Mouse (Mus musculus): ENCODE data around the gene Gm10134. TPM values are rescaled to one million over a fixed set of nuclear protein-coding genes. Genes with fewer than 3 reads are reported as not detected.

Gene Gm10134
- total and polyA plus RNA-seq, 3 experiments, result not detected

- Histone ChIP-seq H3K4me1 (ENCODE audit: control insufficient read depth in 1 of 2, insufficient read depth in 2 of 2) (peaks cover 0 to 15% of the 10 kb centered on the region in 2 experiments; a peak in 2 of 4 replicates), H3K4me2 (ENCODE audit: insufficient read depth, low read depth, poor library complexity, severe bottlenecking) (peak within 1 kb of the TSS; percentile 84), H3K79me2 (replicated peaks; ENCODE audit: control insufficient read depth, extremely low read depth, insufficient read depth, poor library complexity, severe bottlenecking) (no peaks in the 10 kb centered on the region), H3K27me3 (replicated peaks) (peaks cover 45% of the 10 kb centered on the region), H3K9ac (ENCODE audit: insufficient read depth, low read depth) (peak within 1 kb of the TSS; percentile 50), H3K4me3 (replicated peaks in 1 of 3; ENCODE audit: low read depth in 2 of 3, low read length in 2 of 3, poor library complexity in 1 of 3) (peak within 1 kb of the TSS; percentile 37 to 60 (median 53)), H3K27ac (ENCODE audit: insufficient read depth, low read depth) (no peak within 1 kb of the TSS), H3K36me3 (replicated peaks in 1 of 2; ENCODE audit: control insufficient read depth in 1 of 2, insufficient read depth in 1 of 2, low read length in 1 of 2) (no peaks in the 10 kb centered on the region), H3K9me3 (replicated peaks; ENCODE audit: low read length) (peaks cover 4% of the 10 kb centered on the region)
- TF ChIP-seq TCF12 (IDR thresholded peaks at IDR 0.05; ENCODE audit: low read depth, low read length), result no peak
- TF ChIP-seq ZC3H11A (IDR thresholded peaks at IDR 0.05; ENCODE audit: low read depth, low read length), result no peak
- TF ChIP-seq RCOR1 (conservative IDR thresholded peaks at IDR 0.05; ENCODE audit: low read depth, low read length), result no peak
- TF ChIP-seq PAX5 (IDR thresholded peaks at IDR 0.05; ENCODE audit: low read length), result no peak
- no peak for TF ChIP-seq ELF1 (IDR thresholded peaks at IDR 0.05; ENCODE audit: low read depth, low read length)
- no peak for TF ChIP-seq MAZ (IDR thresholded peaks at IDR 0.05; ENCODE audit: low read depth, low read length)
- TF ChIP-seq SIN3A (IDR thresholded peaks at IDR 0.05; ENCODE audit: low read length), result no peak
- TF ChIP-seq NRF1 (IDR thresholded peaks at IDR 0.05; ENCODE audit: low read depth, low read length), result no peak
- TF ChIP-seq TBP (conservative IDR thresholded peaks at IDR 0.05; ENCODE audit: low read depth, low read length), result no peak
- dilution Hi-C loops (cut with MboI; ENCODE audit: extremely low pct_ligation_motif_present, extremely low pct_unique_long_range_greater_than_20kb, low sequenced_read_pairs) (no loop called here), in situ Hi-C loops (cut with MboI; ENCODE audit: low pct_ligation_motif_present, low pct_unique_long_range_greater_than_20kb, low sequenced_read_pairs) (no loop called here)
- DNase-seq (ENCODE audit: extremely low read depth), result no peak
These were observed 9.2 kb upstream of the Gm10134 start, which contains the start of gene Gbgt1 for GRCm38 (mm10) chr2:28496671-28497070. TSS of gene Gbgt1 (plus strand) at chr2:28496891.

GRCm38 (mm10) chr2:28497561-28497960 lies 8.3 kb upstream of the Gm10134 start:
- Histone ChIP-seq H3K9me3 (replicated peaks; ENCODE audit: low read length) (peaks cover 4% of the 10 kb centered on the region), H3K4me2 (ENCODE audit: insufficient read depth, low read depth, poor library complexity, severe bottlenecking) (no peak overlapping the region), H3K27me3 (replicated peaks) (peaks cover 51% of the 10 kb centered on the region), H3K36me3 (replicated peaks in 1 of 2; ENCODE audit: control insufficient read depth in 1 of 2, insufficient read depth in 1 of 2, low read length in 1 of 2) (no peaks in the 10 kb centered on the region), H3K79me2 (replicated peaks; ENCODE audit: control insufficient read depth, extremely low read depth, insufficient read depth, poor library complexity, severe bottlenecking) (no peaks in the 10 kb centered on the region), H3K9ac (ENCODE audit: insufficient read depth, low read depth) (no peak overlapping the region), H3K4me1 (ENCODE audit: control insufficient read depth in 1 of 2, insufficient read depth in 2 of 2) (peaks cover 0 to 15% of the 10 kb centered on the region in 2 experiments; a peak in 2 of 4 replicates), H3K4me3 (replicated peaks in 1 of 3; ENCODE audit: low read depth in 2 of 3, low read length in 2 of 3, poor library complexity in 1 of 3) (no peak overlapping the region), H3K27ac (ENCODE audit: insufficient read depth, low read depth) (no peak overlapping the region)
- dilution Hi-C loops (cut with MboI; ENCODE audit: extremely low pct_ligation_motif_present, extremely low pct_unique_long_range_greater_than_20kb, low sequenced_read_pairs) (no loop called here), in situ Hi-C loops (cut with MboI; ENCODE audit: low pct_ligation_motif_present, low pct_unique_long_range_greater_than_20kb, low sequenced_read_pairs) (no loop called here)
- TF ChIP-seq JUN (IDR thresholded peaks at IDR 0.05; ENCODE audit: insufficient read depth, low read depth, low read length) (no peak), TBP (conservative IDR thresholded peaks at IDR 0.05; ENCODE audit: low read depth, low read length) (no peak), UBTF (IDR thresholded peaks at IDR 0.05; ENCODE audit: low read depth, low read length) (no peak), ETS1 (conservative IDR thresholded peaks at IDR 0.05; ENCODE audit: low read depth, low read length) (no peak), JUND (conservative IDR thresholded peaks at IDR 0.05; ENCODE audit: low read depth, low read length) (no peak), SIN3A (IDR thresholded peaks at IDR 0.05; ENCODE audit: low read length) (no peak), KAT2A (IDR thresholded peaks at IDR 0.05; ENCODE audit: insufficient replicate concordance, low read length) (no peak), RAD21 (IDR thresholded peaks at IDR 0.05; ENCODE audit: low read depth, low read length) (no peak), IRF4 (IDR thresholded peaks at IDR 0.05; ENCODE audit: low read depth, low read length) (no peak), BHLHE40 (IDR thresholded peaks at IDR 0.05; ENCODE audit: low read depth, low read length) (no peak), PAX5 (IDR thresholded peaks at IDR 0.05; ENCODE audit: low read length) (no peak)
- DNase-seq (ENCODE audit: extremely low read depth), result no peak
